Mouse (Mus musculus) lung, embryonic 14.5 days (tissue): Measurements from ENCODE around the gene Cipc. TPM values are rescaled to one million over a fixed set of nuclear protein-coding genes. Genes with fewer than 3 reads are reported as not detected.

Experiments
- ATAC-seq: fragments of 200-750 bp; cut with Nextera tagmentation; 2 replicates; pipeline ENCODE4 v1.8.0; 2017; ENCODE audit warnings: mild to moderate bottlenecking, moderate TSS enrichment, moderate library complexity; ENCODE audit not compliant: insufficient read depth
- DNase-seq: peaks from one replicate; pipeline ENCODE4 v3.0.0-alpha.2; 2015
- H3K27ac ChIP-seq: fragments of 300-500 bp; sonication (generic); 2 replicates; pipeline ENCODE4 v1.5.1; 2014; ENCODE audit warnings: low read depth, mild to moderate bottlenecking, moderate library complexity
- H3K27me3 ChIP-seq: fragments of 300-500 bp; sonication (generic); 2 replicates; pipeline ENCODE4 v1.6.1; 2014; ENCODE audit warnings: low read length, control low read depth; ENCODE audit not compliant: insufficient read depth
- H3K36me3 ChIP-seq: fragments of 300-500 bp; sonication (generic); 2 replicates; pipeline ENCODE4 v1.6.1; 2014; ENCODE audit warnings: control low read depth; ENCODE audit not compliant: insufficient read depth
- H3K4me1 ChIP-seq: fragments of 300-500 bp; sonication (generic); 2 replicates; pipeline ENCODE4 v1.6.1; 2014; ENCODE audit warnings: antibody characterized with exemption, control low read depth; ENCODE audit not compliant: insufficient read depth
- H3K4me2 ChIP-seq: fragments of 300-500 bp; sonication (generic); 2 replicates; pipeline ENCODE4 v1.6.1; 2014; ENCODE audit warnings: mild to moderate bottlenecking
- H3K4me3 ChIP-seq: fragments of 300-500 bp; sonication (generic); 2 replicates; pipeline ENCODE4 v1.5.1; 2014; ENCODE audit warnings: low read depth, low read length
- H3K9ac ChIP-seq: fragments of 300-500 bp; sonication (generic); 2 replicates; pipeline ENCODE4 v1.6.1; 2014
- H3K9me3 ChIP-seq: fragments of 300-500 bp; sonication (generic); 2 replicates; pipeline ENCODE4 v1.6.1; 2016; ENCODE audit warnings: low read depth, low read length, control low read depth
- CTCF ChIP-seq: IDR thresholded peaks from 2 replicates; pipeline ENCODE4 v1.5.1; 2016; ENCODE audit warnings: antibody characterized with exemption, low read depth
- WGBS: fragments of 180-500 bp; shearing (Covaris S2); extraction: QIAGEN DNeasy Blood & Tissue Kit; methylation state at CpG from one replicate; pipeline ENCODE4 v1.1.7; 2014; 5-methylcytosine and 5-hydroxymethylcytosine counted together
- polyA plus RNA-seq: library from polyadenylated mRNA; unstranded; fragments of >200 nt; fragmentation: Nextera tagmentation; extraction: Ambion mirVana; gene quantifications from 2 replicates; pipeline ENCODE4 v1.2.1, GENCODE M21; 2014

Gene Cipc
- polyA plus RNA-seq, 1 experiment from 2014 or later: 24.3 TPM

DNA sequence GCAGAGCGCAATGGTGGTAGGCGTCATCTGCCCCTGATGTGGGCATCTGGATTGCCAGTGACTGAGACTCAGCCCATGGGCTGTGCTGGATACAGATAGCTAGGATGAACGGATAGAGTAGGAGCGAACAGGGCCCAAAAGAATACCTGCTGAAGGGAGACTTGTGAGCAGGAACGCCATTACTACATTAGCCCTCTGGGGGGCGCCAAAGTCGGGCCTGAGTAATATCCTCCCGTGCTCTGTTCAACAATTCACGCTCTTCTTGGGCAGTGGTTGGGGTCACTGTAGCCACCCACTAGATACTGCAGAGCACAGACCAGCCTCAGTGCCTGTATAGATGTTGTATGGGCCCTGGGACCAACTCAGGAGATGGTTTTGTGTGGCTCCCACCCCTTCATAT is 34.3 kb downstream of the Cipc start:
- Histone ChIP-seq H3K4me3 (no peak overlapping the region), H3K36me3 (no peaks in the 10 kb centered on the region), H3K27ac (no peak overlapping the region), H3K9ac (no peak overlapping the region), H3K9me3 (no peaks in the 10 kb centered on the region), H3K27me3 (peaks cover 32% of the 10 kb centered on the region), H3K4me1 (no peaks in the 10 kb centered on the region; the same call in 1 of the 2 replicates), H3K4me2 (no peak overlapping the region)
- ATAC-seq (no peak), DNase-seq (no peak)
- 26% methylated on average over 9 of the region's 9 CpGs for WGBS
- peak; percentile 33 for TF ChIP-seq CTCF

DNA sequence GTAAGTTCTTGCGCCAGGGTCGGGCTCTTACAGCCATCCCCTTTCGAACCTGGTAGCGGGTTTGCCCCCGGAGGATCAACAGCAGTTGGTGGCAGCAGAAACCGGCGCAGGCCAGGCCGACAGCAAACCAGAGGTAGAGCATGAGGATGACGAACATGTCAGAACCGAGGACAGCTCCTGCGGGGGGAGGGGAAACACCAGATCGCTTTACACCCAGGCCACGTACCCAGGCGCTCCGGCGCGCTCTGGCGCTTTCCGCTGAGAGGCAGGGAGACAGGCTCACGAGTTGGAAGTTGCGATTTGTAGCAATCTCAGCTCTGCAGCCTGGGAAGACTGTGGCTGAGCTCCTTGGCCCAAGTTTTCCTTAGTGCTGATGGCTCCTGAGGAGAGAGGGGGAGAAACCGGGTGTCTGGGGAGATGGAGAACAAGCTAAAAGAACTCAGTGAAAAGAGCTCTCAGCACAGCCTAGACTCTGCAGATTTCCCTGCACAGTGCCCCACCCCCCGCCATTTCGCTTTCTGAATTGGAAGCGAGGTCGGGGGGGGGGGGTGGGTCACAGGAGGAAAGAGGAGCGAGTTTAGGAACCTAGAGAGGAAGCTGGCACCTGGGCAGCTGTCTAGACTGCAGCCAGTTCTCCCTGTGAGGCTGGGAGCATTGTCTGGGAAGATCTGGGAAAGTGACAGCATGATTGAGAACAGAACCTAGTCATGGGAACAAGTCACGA is 36.8 kb downstream of the Cipc start:
- H3K4me1 ChIP-seq: no peaks in the 10 kb centered on the region
- H3K27ac ChIP-seq: no peak overlapping the region
- no peak overlapping the region for H3K4me3 ChIP-seq
- TF ChIP-seq CTCF: no peak
- no peak overlapping the region for H3K9ac ChIP-seq
- no peak overlapping the region for H3K4me2 ChIP-seq
- DNase-seq: peak; percentile 89
- H3K36me3 ChIP-seq: no peaks in the 10 kb centered on the region
- H3K27me3 ChIP-seq: peaks cover 51% of the 10 kb centered on the region
- ATAC-seq: peak; percentile 69; the same call in 1 of the 2 replicates
- H3K9me3 ChIP-seq: no peaks in the 10 kb centered on the region
- 4% methylated on average over 27 of the region's 28 CpGs for WGBS

DNA sequence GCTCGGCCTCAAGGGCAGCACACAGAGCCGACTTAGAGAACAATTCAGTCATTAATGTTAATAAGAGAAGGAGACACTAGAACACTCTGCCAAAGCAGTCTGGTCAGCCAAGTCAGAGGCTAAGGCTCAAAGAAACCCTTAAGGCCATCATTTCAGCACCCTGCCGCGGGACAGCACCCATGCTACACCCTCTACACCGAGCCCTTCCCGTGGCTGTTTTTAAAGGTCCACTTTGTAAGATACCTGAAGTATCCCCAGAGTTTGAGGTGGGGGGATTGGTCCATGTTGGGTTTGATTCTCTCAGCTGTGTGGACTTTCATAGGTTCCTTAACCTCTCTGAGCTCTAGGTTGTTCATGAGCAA is 37.3 kb downstream of the Cipc start:
- Histone ChIP-seq H3K27me3 (peaks cover 56% of the 10 kb centered on the region), H3K4me2 (no peak overlapping the region), H3K36me3 (no peaks in the 10 kb centered on the region), H3K27ac (no peak overlapping the region), H3K4me3 (no peak overlapping the region), H3K9me3 (no peaks in the 10 kb centered on the region), H3K9ac (no peak overlapping the region), H3K4me1 (no peaks in the 10 kb centered on the region)
- 6% methylated on average over 6 of the region's 6 CpGs for WGBS
- ATAC-seq (no peak; the same call in 1 of the 2 replicates), DNase-seq (peak; percentile 80)
- no peak for TF ChIP-seq CTCF

- H3K4me3 ChIP-seq: no peak overlapping the region
- H3K4me1 ChIP-seq: no peaks in the 10 kb centered on the region; the same call in 1 of the 2 replicates
- no peak overlapping the region for H3K27ac ChIP-seq
- no peak for TF ChIP-seq CTCF
- ATAC-seq: no peak
- DNase-seq: no peak
- H3K9ac ChIP-seq: no peak overlapping the region
- WGBS: 65% methylated on average over 4 of the region's 4 CpGs
- no peaks in the 10 kb centered on the region for H3K36me3 ChIP-seq
- no peaks in the 10 kb centered on the region for H3K9me3 ChIP-seq
- no peak overlapping the region for H3K4me2 ChIP-seq
- H3K27me3 ChIP-seq: peaks cover 69% of the 10 kb centered on the region
Measured at GRCm38 (mm10) chr12:86986562-86986961, 39.7 kb downstream of the Cipc start.

- Histone ChIP-seq H3K36me3 (no peaks in the 10 kb centered on the region), H3K27ac (no peak overlapping the region), H3K4me1 (no peaks in the 10 kb centered on the region; the same call in 1 of the 2 replicates), H3K9ac (no peak overlapping the region), H3K4me2 (no peak overlapping the region), H3K4me3 (no peak overlapping the region), H3K9me3 (no peaks in the 10 kb centered on the region), H3K27me3 (peaks cover 63% of the 10 kb centered on the region)
- DNase-seq (no peak), ATAC-seq (no peak)
- WGBS: 45% methylated on average over 16 of the region's 16 CpGs
- TF ChIP-seq CTCF: no peak
Measured at GRCm38 (mm10) chr12:86988227-86988626, 41.4 kb downstream of the Cipc start.

DNA sequence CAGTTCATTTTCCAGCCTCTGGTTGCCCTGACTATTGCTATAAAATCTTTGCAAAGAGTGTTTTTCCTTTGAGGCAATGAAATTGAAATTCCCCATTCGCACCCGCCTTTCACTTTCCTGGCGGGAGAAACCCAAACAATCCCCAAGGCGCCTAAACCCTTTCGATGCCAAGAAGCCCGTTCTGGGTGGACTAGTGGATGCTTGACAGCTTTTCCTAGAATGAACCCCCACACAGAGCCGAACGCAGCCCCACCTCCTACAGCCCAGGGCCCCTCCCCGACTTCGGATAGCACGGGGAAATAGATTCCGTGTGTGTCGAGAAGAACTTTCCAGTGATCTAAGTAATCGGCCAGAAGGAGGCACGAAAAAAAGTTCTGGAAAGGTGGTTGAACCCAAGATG is 42.5 kb downstream of the Cipc start:
- no peak for DNase-seq
- Histone ChIP-seq H3K9me3 (no peaks in the 10 kb centered on the region), H3K36me3 (no peaks in the 10 kb centered on the region), H3K4me1 (no peaks in the 10 kb centered on the region; the same call in 1 of the 2 replicates), H3K4me2 (no peak overlapping the region), H3K27me3 (peaks cover 51% of the 10 kb centered on the region), H3K27ac (no peak overlapping the region), H3K4me3 (no peak overlapping the region; the same call in 1 of the 2 replicates), H3K9ac (no peak overlapping the region)
- no peak for ATAC-seq
- no peak for TF ChIP-seq CTCF
- 11% methylated on average over 15 of the region's 15 CpGs for WGBS

GRCm38 (mm10) chr12:86989890-86990754 is 43.3 kb downstream of the Cipc start, which contains the start of gene Zdhhc22:
Zdhhc22 (minus strand) TSS chr12:86990430.
- Histone ChIP-seq H3K27ac (no peak within 1 kb of the TSS), H3K9ac (no peak within 1 kb of the TSS), H3K36me3 (no peaks in the 10 kb centered on the region), H3K4me2 (peak within 1 kb of the TSS; percentile 38), H3K4me1 (no peaks in the 10 kb centered on the region; the same call in 1 of the 2 replicates), H3K27me3 (peaks cover 48% of the 10 kb centered on the region), H3K4me3 (peak within 1 kb of the TSS; percentile 17; the same call in 1 of the 2 replicates), H3K9me3 (no peaks in the 10 kb centered on the region)
- peak; percentile 75 for ATAC-seq
- TF ChIP-seq CTCF: peak; percentile 21; the same call in 1 of the 2 replicates
- DNase-seq: peak; percentile 79
- WGBS: 1% methylated on average over 63 of the region's 68 CpGs
